Mouse (Mus musculus) limb, embryonic 10.5 days (tissue): ENCODE measurements at regions not wholly inside any gene's neighbourhood (a gene's known extent, or its start where the extent isn't known, plus 50 kb on each side); places are given as distances from the start of the nearest gene placed in this dataset.
A peak's percentile ranks its signal among the peaks of the same experiment; 100 is the strongest.

Experiments used
- DNase-seq: peaks from one replicate; pipeline ENCODE4 v3.0.0-alpha.2; 2017; ENCODE audit warnings: low spot score
- H3K27ac ChIP-seq: fragments of 300-500 bp; sonication (generic); 2 replicates; pipeline ENCODE4 v1.5.1; 2016; ENCODE audit warnings: mild to moderate bottlenecking
- H3K27me3 ChIP-seq: fragments of 300-500 bp; sonication (generic); 2 replicates; pipeline ENCODE4 v1.6.1; 2016; ENCODE audit warnings: low read depth, mild to moderate bottlenecking; ENCODE audit not compliant: poor library complexity, severe bottlenecking
- H3K36me3 ChIP-seq: fragments of 300-500 bp; sonication (generic); 2 replicates; pipeline ENCODE4 v1.6.1; 2016; ENCODE audit warnings: mild to moderate bottlenecking, moderate library complexity
- H3K4me1 ChIP-seq: fragments of 300-500 bp; sonication (generic); 2 replicates; pipeline ENCODE4 v1.6.1; 2016
- H3K4me3 ChIP-seq: fragments of 300-500 bp; sonication (generic); 2 replicates; pipeline ENCODE4 v1.5.1; 2016; ENCODE audit warnings: mild to moderate bottlenecking, moderate library complexity
- H3K9me3 ChIP-seq: fragments of 300-500 bp; sonication (generic); replicated peaks from 2 replicates; pipeline ENCODE4 v1.6.1; 2016; ENCODE audit warnings: mild to moderate bottlenecking
- WGBS: fragments of 180-500 bp; shearing (Covaris S2); methylation state at CpG from one replicate; pipeline ENCODE4 v1.1.7; 2016; 5-methylcytosine and 5-hydroxymethylcytosine counted together

DNA sequence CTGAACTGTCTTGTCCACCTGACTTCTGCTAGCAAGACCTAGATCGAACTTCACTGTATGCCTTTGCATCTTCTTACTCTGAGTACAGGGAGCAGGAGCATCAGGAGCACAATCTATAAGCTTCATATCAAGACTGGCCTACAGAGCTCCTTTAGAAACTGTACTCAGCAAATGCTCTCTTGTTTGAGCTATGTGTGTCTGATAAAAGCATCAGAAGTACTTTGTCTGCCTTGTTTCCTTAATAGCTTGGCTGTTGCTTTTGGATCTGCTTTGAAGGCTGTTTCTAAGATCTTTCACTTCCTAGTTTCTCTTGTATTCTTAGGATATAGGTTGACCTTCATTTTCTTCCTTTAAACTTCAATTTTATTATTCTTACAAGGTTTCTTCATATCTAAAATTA is 175.3 kb upstream of the Cypt12 start:
- WGBS: 93% methylated on average over 1 of the region's 1 CpGs

DNA sequence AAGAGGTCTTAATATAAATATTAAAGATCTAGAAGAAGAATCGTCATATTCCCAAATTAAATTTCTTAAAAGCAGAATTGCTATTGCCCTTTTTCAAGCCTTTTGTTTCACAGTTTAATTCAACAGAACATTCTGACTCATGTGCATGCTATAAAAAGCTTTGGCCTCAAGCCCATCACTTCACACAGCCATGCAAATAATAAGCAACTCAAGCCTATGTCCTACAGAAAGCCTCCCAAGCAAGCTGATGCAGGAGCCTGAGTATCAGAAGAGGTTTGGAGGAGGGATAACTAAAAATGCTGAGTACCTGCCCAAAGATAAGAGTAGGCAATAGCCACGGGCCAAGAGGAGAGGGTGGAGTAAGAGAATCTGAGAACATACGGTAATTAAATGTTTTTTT is 169.1 kb upstream of the Cypt12 start:
- no peak for DNase-seq
- H3K4me1 ChIP-seq: no peaks in the 10 kb centered on the region

More for the DNA sequence above, 175.3 kb upstream of the Cypt12 start:
- no peak for DNase-seq
- Histone ChIP-seq H3K4me1 (no peaks in the 10 kb centered on the region), H3K36me3 (no peaks in the 10 kb centered on the region), H3K27ac (no peak overlapping the region), H3K4me3 (no peak overlapping the region), H3K9me3 (no peaks in the 10 kb centered on the region), H3K27me3 (no peaks in the 10 kb centered on the region)

DNA sequence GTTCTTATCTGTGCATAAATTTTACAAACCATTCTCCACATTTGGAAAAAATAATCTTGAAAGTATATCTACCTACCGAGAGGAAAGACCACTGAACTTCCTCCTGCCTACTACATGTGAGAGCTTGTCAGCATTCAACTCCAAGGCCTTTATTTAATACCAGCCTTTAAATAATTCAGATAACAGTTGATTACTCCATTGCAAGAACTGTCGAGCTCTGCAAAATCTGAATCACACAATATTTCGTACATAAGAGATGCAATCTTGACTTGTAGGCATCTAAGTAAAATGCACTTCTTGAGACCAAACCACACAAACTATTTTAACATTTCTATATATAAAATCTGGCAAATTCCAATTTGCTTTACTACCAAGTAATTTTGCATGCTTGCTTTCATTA is 164.1 kb upstream of the Cypt12 start:
- Histone ChIP-seq H3K27ac (no peak overlapping the region), H3K27me3 (peaks cover 57% of the 10 kb centered on the region), H3K4me3 (no peak overlapping the region), H3K36me3 (no peaks in the 10 kb centered on the region), H3K9me3 (no peaks in the 10 kb centered on the region), H3K4me1 (peaks cover 12% of the 10 kb centered on the region)
- 72% methylated on average over 3 of the region's 3 CpGs for WGBS
- no peak for DNase-seq

More for the DNA sequence above, 169.1 kb upstream of the Cypt12 start:
- no peaks in the 10 kb centered on the region for H3K36me3 ChIP-seq
- no peak overlapping the region for H3K4me3 ChIP-seq
- H3K9me3 ChIP-seq: no peaks in the 10 kb centered on the region
- 77% methylated on average over 3 of the region's 3 CpGs for WGBS
- H3K27me3 ChIP-seq: peaks cover 7% of the 10 kb centered on the region
- no peak overlapping the region for H3K27ac ChIP-seq

DNA sequence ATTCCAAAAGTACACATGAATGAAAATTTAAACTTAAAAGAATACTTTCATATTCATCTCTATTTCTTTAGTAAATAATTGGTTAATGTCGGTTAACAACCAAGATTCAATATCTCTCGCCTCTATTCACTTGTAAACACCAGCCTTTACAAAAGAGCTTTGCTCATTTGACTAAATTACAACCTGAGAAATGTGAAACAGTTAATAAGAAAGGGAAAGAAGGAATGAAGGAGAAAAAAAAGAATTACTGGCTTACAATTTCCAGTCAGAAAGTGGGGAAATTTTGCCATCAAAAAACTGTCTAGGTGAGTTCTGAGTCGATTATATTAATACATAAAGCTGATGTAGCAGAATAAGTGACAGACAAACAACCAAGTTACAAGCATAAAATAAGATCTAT is 163.6 kb upstream of the Cypt12 start:
- Histone ChIP-seq H3K27me3 (peaks cover 62% of the 10 kb centered on the region), H3K4me1 (peaks cover 12% of the 10 kb centered on the region), H3K9me3 (no peaks in the 10 kb centered on the region), H3K36me3 (no peaks in the 10 kb centered on the region), H3K27ac (no peak overlapping the region), H3K4me3 (no peak overlapping the region)
- WGBS: 38% methylated on average over 3 of the region's 3 CpGs
- no peak for DNase-seq

DNA sequence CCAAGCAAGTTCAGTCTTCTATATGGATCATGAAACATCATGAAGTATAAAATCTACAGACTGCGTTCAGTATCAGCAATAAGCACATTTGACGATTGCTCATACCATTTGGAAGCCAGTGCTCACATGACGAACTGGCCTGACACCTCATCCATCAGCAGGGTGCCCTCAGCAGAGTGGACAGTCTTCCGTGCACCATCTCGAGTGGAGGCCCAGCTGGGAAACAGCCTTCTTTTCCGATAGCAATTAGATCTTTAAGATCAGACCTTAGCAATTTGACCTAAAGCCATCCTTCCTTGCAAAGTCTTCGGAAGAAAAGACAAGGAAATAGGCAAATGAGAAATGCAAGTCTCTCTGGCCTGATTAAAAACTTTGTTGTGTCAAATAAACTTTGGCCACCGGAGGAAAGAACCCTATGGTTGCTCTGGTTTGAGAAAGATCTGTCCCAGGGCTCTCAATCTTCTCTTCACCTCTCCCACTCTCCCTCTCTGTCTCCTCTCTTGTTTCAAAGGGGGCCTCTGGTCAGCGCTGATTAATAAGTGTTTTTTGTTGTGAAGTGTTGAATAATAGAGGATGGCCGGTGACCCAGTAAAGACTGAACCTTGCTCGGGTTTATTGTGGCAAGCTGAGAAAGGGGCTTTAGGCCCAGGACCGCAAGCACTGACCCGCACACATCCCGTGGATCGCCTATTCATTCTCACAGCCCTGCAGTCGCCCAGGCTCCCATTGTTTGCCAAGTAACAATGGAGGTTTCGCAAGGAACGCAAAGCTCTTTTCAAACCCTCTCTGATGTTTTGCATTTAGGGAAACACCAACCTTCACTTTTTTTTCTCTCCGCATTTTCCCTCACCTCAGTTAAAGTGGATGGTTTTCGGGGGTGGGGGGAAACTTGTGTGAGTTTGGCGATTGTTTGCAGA is 162.8 kb upstream of the Cypt12 start:
- Histone ChIP-seq H3K4me3 (peak overlapping the region; percentile 54), H3K9me3 (no peaks in the 10 kb centered on the region), H3K4me1 (peaks cover 12% of the 10 kb centered on the region), H3K27me3 (peaks cover 70% of the 10 kb centered on the region), H3K36me3 (no peaks in the 10 kb centered on the region), H3K27ac (peak overlapping the region; percentile 63)
- peak; percentile 39 for DNase-seq
- 4% methylated on average over 21 of the region's 21 CpGs for WGBS

DNA sequence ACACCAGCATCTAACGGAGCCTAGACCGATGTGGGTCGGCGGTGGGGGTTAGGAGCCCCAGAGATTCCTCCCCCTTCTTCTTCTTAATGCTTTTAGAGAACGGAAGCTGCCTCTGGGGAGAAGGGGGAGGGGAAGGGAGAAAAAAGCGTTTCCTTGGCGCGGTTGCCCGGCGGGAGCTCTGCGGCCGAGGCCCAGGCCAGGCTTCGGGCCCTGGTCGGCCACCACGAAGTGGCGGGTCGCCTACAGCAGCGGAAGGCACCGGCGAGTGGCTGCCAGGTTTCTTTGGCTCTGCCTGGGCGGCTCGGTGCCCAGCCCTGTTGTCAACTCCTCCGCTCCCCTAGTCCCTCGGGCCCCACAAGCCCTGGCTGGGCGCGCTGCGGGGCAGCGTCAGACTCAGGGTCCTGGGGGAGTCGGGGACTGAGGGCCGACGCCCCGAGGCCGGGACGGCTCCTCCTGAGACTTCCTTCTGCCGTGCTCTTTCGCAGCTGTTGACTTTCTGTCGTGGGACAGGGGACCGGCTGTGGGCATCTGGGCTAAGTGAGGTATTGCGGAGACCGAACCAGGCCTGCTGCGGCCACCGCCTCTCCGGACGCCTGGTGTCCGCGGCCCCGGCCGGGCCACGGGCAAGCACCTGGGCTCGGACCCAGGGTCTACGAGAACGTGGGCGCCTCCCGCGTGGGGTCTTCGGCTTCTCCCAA is 162.0 kb upstream of the Cypt12 start:
- H3K27ac ChIP-seq: peak overlapping the region; percentile 63
- under 1% methylated on average over 55 of the region's 56 CpGs for WGBS

DNA sequence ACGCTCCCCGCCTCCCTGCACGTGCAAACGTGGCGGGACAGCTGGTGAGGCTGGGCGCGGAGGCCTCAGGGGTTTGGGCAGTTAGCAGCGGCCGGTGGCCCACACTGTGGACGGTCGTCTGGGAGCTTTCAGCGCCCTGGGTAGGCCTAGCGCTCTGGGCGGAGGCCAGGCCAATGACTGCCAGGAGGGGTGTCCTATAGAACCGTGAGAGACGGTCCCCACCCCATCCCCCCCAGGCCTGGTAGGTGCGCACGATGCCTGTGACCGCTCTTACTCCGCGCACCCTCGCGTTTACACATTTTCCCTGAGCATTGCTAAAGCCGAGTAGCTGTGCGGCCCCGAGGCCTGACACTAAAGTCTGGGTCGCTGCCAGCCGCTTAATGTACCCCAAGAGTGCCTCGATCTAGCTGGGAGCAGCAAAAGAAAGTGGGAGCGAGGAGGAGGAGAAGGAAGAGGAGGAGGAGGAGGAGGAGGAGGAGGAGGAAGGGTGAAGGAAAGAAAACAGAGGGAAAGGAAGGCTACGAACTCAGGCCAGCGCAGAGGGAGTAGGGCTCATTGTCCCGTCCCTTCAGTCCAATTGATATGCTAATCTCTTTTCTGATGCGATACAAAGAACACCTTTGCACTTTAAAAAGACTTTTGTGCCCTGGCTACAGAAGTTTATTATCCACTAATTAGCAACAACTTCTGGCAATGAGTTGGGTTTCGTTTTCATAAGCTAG is 161.3 kb upstream of the Cypt12 start:
- DNase-seq: peak; percentile 60
- Histone ChIP-seq H3K27me3 (peaks cover 85% of the 10 kb centered on the region), H3K4me3 (peak overlapping the region; percentile 54), H3K4me1 (peaks cover 12% of the 10 kb centered on the region), H3K27ac (peak overlapping the region; percentile 63; the same call in 1 of the 2 replicates), H3K36me3 (no peaks in the 10 kb centered on the region), H3K9me3 (no peaks in the 10 kb centered on the region)
- under 1% methylated on average over 35 of the region's 35 CpGs for WGBS

More for the DNA sequence above, 162.0 kb upstream of the Cypt12 start:
- DNase-seq: peak; percentile 73
- H3K27me3 ChIP-seq: peaks cover 78% of the 10 kb centered on the region
- H3K36me3 ChIP-seq: no peaks in the 10 kb centered on the region
- H3K4me1 ChIP-seq: peaks cover 12% of the 10 kb centered on the region
- H3K4me3 ChIP-seq: peak overlapping the region; percentile 54
- H3K9me3 ChIP-seq: no peaks in the 10 kb centered on the region

DNA sequence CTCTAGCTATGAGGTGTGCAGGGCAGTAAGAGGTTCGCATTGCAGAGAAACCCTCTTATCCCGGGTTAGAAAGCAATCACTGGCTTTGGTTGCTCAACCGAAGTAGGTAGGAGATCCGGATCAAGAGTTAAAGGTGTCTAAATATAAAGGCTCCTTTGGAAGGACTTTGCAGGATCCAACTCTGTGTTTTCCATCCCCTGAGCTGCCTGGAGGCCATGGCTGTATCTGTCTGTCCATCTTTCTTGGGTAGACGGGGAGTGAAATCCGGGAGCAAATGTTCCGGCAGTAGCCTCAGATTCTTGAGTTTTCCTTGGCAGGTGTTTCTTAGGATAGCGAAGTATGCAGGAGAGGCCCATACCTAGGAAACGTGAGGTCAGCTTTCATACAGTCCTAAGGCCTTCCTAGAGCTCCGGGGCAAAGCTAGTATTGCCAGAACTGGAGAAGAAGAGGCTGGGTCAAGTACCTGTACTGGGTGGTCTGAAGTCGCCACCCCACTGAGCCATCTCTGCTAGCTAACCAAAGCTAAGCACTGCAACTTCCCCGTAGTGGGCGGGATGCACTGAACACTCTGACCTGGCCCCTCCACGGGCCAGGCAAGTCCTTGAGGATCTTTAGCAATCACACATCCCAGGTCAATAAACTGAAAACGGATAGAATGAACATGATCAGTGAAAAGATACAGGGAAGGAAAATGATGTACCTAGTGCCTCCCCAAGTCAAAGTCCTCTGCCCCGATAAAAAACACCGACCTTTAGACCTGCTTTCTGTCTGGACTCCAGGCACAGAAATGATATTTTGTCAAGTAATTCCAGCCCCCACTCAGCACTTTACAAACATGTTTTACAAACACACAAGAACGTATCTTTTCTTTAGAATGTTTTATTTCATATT is 160.5 kb upstream of the Cypt12 start:
- H3K4me3 ChIP-seq: no peak overlapping the region
- H3K4me1 ChIP-seq: peaks cover 12% of the 10 kb centered on the region
- H3K36me3 ChIP-seq: no peaks in the 10 kb centered on the region
- 3% methylated on average over 18 of the region's 18 CpGs for WGBS
- no peaks in the 10 kb centered on the region for H3K9me3 ChIP-seq
- H3K27ac ChIP-seq: no peak overlapping the region
- peak; percentile 34 for DNase-seq
- H3K27me3 ChIP-seq: peaks cover 93% of the 10 kb centered on the region

DNA sequence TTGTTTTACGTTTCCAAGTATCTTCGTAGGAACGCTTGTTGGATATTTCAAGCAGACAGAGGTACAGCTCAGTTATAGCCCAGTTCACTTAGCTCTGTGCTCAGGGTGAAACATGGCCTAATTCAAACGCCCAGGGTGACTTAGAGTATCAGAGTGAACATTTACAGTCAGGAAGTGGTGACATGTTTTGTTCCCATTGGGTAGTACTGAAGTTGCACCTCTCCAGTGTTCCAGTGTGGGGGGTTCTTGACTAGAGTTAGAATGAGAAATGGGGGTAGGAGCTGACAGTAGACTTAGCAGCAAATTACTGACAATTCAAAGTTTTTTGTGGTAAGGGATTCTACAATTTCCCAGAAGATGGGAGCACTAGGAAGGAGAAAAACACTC is 159.9 kb upstream of the Cypt12 start:
- H3K4me1 ChIP-seq: peaks cover 12% of the 10 kb centered on the region
- no peak overlapping the region for H3K27ac ChIP-seq
- H3K9me3 ChIP-seq: no peaks in the 10 kb centered on the region
- no peak for DNase-seq
- H3K36me3 ChIP-seq: no peaks in the 10 kb centered on the region
- H3K27me3 ChIP-seq: peaks cover 99% of the 10 kb centered on the region
- 25% methylated on average over 4 of the region's 4 CpGs for WGBS
- H3K4me3 ChIP-seq: no peak overlapping the region

DNA sequence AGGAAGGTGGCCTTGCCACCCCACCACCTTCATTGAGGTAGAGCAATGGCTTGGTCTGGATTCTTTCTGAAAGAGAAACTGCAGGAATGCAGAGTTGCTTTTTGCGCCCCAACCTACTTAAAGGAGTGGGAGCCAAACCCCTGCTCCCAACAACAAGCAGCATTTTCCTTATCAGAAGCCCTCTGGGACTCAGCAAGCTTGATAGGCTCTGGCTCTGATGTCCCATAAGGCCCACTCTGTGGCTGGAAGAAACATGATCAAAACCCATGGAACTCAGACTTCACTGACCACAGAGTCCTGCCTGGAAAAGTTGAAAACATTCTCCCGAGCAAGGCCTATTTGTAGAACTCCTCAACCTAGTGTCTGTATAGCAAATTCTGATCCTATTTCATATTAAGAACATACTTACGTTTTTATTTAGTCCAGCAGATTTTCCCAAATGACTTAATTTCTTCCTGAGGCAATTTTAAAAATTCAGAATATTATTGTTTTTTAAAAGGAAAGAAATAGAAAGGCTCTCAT is 159.4 kb upstream of the Cypt12 start:
- Histone ChIP-seq H3K9me3 (no peaks in the 10 kb centered on the region), H3K27ac (no peak overlapping the region), H3K4me3 (no peak overlapping the region), H3K27me3 (peaks cover 100% of the 10 kb centered on the region), H3K4me1 (peaks cover 15% of the 10 kb centered on the region), H3K36me3 (no peaks in the 10 kb centered on the region)
- DNase-seq: no peak
- 10% methylated on average over 3 of the region's 3 CpGs for WGBS

DNA sequence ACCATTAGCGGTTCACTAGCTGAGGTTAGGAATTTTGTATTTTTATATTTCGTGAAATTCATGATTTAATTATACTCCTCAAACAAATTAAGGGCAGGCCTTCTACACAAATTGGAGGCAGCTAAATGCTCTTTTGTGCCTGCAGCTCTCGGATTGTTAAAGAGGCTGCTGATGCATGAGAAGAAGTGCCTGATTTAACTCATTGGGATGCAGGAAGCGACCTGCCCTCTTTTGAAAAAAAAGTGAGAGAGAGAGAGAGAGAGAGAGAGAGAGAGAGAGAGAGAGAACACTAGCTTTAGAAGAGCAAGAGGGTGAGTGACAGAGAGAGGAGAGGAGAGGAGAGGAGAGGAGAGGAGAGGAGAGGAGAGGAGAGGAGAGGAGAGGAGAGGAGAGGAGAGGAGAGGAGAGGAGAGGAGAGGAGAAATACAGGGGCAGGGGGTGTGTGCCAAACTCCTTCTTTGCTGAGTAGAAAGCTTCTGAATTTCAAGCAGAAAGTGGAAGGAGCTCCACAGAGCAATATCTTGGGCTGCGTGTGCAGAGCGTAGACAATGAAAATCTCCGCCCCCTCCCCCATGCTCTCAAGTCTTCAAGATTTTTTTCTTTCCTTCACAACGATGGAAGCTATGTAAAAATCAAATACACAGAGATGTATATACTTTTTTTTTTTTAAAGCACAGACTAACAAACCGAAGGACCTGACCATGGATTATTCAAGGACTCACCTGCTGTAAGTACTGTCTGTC is 158.6 kb upstream of the Cypt12 start:
- 4% methylated on average over 9 of the region's 9 CpGs for WGBS
- Histone ChIP-seq H3K4me1 (peaks cover 23% of the 10 kb centered on the region), H3K36me3 (no peaks in the 10 kb centered on the region), H3K9me3 (no peaks in the 10 kb centered on the region), H3K4me3 (no peak overlapping the region), H3K27ac (no peak overlapping the region), H3K27me3 (peaks cover 100% of the 10 kb centered on the region)
- no peak for DNase-seq
